Mouse (Mus musculus) gastrocnemius, postnatal 10 days (tissue): ENCODE measurements around the gene Timm29. TPM values are rescaled to one million over a fixed set of nuclear protein-coding genes. Genes with fewer than 3 reads are reported as not detected.

Experiments used
- DNase-seq: peaks from one replicate; pipeline ENCODE4 v3.0.0; 2021; ENCODE audit warnings: mixed read lengths
- long read RNA-seq, 2 experiments: library from polyadenylated mRNA; stranded (forward); transcript quantifications; one replicate each; pipeline ENCODE4 v2.0.0; 2021
- total RNA-seq, 2 experiments: library from RNA; stranded (reverse); gene quantifications; 2 replicates each; pipeline ENCODE4 v1.2.3; 2021

Gene Timm29
- total RNA-seq, result 10 to 100 TPM; 45.1 to 49.1 TPM
- long read RNA-seq, experiment 1, transcript Timm29-201 (2 exons, 3,170 nt), result major isoform, 142 of 153 reads
- long read RNA-seq, experiment 1, partial matches to known transcripts, result 11 of 153 reads
- long read RNA-seq, experiment 1, other reads (novel, unspliced or antisense), result 0 of 153 reads
- long read RNA-seq, experiment 2, transcript Timm29-201 (2 exons, 3,170 nt), result major isoform, 131 of 138 reads
- long read RNA-seq, experiment 2, partial matches to known transcripts, result 7 of 138 reads
- long read RNA-seq, experiment 2, other reads (novel, unspliced or antisense), result 0 of 138 reads

DNA sequence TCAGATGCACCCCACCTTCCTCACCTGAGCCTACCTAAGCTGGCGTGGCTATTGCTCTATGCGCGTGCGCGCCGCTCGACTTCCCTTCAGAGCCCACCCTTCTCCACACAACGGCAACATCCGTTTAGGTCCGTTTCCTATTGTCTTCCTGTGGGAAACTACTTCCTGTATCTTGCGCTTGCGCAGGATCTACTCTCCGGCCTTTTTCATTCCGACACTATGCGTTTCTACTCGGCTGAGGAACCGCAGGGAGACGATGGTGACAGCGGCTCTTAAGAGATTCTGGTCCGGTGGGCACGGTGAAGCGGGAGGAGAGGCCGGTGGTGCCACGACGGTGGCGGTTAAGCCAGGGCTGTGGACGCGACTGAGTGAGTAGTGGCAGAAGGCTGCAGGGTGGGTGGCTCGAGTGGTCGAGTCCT is at the start of gene Timm29, which contains the start of gene Yipf2:
Timm29 (plus strand) TSS at position 20 of the 419 bp plus-strand sequence.
Yipf2 (minus strand) TSS at position 126 of the 419 bp plus-strand sequence.
- peak; percentile 75 for DNase-seq

DNA sequence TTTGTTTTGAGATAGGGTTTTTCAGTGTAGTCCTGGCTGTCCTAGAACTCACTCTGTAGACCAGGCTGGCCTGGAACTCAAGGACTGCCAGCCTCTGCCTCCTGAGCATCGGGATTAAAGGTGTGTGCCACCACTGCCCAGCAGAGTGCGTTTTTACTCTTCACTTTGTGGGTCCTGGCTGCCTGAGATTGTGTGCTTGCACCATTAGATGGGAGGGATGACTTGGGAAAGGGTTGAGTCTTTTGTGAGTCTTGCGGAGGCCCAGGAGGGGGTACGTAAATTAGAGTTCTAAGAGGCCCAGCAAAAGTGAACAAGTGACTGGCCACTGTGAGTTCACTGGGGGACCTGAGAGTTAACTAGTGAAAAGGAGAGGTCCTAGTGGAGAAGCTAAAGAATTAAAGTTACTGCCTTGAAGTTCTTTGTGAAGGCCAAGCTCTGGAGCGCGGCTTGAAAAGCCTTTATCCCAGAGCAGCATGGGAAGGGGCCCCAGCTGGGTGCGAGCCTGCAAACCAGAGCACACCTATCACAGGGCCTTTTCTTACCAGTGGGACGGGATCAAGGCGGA is 47.1 kb upstream of the Timm29 start:
- no peak for DNase-seq

DNA sequence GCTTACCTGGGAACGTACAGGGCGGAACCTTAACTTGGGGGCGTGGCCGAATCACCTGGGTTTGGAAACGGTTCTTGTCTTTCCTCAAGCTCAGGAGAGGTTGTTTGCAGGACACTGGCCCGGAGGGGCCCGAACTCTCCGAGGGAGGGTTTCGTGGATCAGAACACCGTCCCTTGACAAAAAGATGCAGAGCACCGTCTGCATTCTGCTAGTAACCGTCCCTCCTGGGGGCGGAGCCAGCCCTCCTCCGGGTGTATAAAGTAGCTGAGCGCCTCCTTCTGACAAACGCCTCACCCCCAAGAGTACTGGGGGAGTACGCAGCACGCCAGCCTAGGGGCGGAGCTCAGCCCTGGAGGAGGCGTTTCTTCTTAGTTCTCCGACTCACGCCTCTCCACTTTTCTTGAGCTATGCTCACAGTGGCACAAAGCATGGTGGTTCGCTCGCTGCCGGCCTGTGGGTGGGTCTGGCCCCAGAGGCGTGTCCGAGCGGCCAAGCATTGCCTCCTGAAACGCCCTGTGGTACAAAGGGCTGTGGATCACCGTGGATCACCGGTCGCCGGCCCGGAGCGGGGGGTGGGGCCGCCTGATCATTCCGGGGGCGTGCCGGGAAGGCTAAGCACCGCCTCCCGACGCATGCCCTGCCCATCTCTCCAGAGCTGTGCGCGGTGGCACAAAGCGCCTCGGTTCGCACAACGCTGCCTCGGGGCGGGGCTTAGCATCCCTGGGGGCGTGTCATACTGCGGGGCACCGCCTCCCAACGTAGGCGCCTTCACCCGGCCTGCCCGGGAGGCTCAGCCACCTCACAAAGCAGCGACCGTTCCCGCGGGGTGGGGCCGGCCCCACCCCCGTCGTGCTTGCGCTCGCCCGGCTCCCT is 46.4 kb upstream of the Timm29 start:
- peak; percentile 99 for DNase-seq

DNA sequence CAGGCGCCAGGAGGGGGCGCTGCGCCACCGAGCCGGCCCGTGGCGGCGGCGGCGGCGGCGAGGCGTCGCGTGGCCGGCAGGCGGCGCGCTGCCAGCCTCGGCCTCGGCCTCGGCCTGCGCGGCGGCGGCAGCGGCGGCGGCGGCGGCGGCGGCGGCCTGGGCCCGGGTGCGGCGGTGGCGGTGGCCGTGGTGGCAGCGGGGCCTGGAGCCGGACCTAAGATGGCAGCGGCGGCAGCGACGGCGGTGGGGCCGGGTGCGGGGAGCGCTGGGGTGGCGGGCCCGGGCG is 45.8 kb upstream of the Timm29 start, which contains the start of gene Carm1:
Carm1 (plus strand) TSS at position 106 of the 286 bp plus-strand sequence.
- DNase-seq, result no peak

DNA sequence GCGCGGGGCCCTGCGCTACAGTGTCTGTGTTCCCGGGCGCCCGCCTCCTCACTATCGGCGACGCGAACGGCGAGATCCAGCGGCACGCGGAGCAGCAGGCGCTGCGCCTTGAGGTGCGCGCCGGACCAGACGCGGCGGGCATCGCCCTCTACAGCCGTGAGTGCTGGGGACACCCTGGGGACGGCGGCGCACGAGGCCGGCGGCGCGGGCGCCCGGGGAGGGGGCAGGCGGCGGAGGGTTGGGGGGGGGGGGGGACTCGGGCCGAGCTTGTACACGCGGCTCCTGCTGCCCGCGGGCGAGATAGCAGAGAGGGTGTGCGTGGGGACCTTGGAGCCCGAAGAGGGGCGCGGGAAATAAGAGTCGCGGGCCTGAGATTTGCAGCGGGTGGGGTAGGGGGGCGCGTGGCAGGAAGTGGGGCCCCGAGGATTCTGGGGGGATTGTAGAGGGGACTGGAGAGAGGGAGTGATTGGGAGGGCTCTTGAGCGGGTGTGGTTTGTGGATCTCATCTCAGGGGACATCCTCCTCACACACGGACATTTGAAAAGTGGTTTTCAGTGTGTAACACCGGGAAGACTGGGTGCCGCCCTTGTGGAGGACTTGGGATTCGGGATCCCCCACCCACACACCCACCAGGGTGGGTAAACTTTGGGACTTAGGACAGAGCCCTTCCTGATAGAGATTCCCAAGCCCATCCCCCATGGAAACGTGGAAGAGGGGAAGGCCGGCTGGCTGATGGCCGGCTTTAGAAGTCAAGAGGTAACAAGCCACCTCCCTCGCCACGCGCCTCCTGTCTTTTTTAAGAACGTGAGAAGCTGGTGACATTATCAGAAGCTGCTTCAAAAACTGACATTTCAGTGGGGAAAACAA is 45.2 kb upstream of the Timm29 start:
- peak; percentile 62 for DNase-seq

- no peak for DNase-seq
Observed at GRCm38 (mm10) chr9:21551049-21551448, 41.5 kb upstream of the Timm29 start.

GRCm38 (mm10) chr9:21553607-21554273 is 38.8 kb upstream of the Timm29 start:
- DNase-seq, result no peak

- DNase-seq, result no peak
Observed at GRCm38 (mm10) chr9:21555198-21555742, 37.3 kb upstream of the Timm29 start.

DNA sequence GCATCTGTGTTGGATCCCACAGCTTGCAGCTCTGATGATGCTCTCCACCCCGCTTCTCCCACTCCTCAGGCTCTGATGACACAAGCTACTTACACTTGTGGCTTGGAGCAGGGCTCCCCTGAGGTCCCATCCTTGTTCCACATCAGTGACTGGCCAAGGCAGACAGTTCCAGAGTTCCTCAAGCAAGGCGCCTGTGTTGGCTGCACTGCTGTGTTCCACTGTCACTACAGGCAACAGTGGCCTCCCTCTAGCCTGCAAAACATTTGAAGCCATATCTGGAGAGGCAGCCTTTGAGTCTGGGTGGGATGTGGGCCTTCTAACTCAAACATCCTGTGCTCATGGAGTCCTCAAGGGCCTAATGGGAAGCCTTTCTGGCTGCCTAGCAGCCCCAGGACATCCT is 35.5 kb upstream of the Timm29 start:
- DNase-seq, result no peak

DNA sequence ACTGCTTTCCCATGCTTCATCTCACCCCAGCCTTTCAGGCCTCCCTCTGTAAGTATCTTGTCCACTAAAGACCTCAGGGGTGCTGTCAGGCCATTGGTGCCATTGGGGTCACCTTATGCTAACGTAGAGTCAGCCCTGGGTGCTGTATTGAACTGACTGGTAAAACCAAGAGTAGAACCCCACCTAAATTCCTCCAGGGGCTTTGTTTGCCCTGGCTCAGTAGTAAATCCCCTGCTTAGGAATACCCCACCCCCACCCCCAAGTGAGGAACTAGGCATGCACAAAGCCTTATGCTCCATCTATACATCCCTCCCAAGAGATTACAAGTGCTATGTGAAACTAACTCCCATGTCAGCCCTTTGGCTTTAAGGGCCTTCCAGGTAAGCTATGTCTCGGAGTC is 35.0 kb upstream of the Timm29 start:
- no peak for DNase-seq

DNA sequence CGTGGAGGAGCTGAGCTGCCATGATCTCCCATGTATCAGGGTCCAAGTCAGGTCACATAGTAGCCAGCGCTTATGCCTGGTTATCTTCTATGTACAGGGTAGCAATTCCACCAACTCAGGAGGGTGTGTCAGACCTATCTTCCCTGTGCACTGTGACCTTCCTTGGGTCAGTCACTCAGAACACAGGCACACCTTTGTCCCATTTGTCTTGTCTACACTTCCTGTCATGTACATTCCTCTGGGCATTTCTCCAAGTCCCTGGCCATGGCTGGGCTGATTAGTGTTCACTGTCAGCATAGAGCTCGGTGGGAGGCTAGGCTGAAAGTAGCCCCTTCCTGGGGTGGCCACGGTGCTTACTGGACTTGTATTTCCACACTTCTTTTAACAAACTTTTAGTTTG is 34.2 kb upstream of the Timm29 start:
- DNase-seq, result no peak

DNA sequence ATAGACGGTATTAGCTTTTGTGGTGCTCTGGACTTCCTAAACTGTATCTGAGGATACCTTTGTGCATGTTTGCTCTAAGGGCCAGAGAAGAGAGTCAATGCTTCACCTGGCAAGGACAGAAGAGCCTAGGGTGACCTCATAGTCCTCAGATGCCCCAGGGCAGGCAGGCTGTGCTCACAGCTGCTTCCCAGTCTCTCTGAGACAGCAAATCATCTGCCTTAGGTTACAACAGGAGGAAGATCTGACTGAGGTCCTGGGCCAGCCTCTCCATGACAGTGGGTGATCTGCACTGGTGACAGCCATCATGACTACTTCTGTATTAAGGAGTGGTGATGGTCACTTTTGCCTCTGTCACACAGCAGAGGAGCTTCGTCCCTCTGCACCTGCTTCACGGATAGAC is 33.4 kb upstream of the Timm29 start:
- DNase-seq, result no peak

- no peak for DNase-seq
Observed at GRCm38 (mm10) chr9:21564420-21564819, 28.1 kb upstream of the Timm29 start.

DNA sequence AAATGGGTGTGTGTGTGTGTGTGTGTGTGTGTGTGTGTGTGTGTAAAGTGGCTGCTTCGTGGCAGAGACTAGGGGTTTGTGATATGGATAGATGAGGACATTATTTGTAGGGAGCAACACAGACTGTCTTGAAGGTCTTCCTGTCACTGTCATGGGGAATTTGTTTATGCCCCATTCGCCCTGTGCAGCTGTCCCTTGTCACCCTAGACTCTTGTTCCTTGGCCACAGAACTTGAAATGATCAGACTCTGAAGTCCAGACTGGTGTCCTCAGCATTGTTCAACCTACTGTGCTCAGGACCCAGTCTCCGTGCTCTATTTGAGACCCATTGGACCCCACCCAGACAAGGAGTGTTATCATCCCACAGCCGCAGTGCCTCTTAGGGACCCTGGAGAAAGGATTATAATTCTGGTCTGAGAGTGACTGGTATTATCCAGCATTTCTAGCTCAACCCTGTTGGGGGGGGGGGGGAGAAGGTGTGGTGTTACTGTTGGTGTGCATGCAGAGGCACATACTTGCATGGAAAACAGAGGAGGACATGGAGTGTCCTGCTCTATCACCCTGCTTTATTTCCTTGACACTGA is 27.4 kb upstream of the Timm29 start:
- no peak for DNase-seq

DNA sequence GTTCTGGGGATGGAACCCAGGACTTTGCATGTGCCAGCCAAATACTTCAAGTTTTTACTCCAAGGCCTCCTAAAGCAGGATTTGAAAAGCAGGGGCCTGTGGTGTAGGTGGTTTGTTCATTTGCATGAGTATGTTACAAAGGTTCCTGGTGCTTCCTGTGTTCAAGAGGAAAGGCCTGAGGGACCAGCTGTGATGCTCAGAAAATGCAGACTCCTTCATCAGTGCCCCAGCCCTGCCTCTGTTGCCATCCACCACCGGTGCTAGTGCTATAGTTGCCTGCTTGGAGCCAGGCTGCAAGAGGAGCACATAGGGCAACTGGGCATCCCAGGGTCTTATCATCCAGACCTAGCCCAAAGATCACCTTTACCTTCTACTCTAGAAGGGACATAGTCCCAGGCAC is 26.0 kb upstream of the Timm29 start:
- DNase-seq, result no peak

GRCm38 (mm10) chr9:21567051-21567450 is 25.5 kb upstream of the Timm29 start:
- no peak for DNase-seq

GRCm38 (mm10) chr9:21568657-21569255 is 23.8 kb upstream of the Timm29 start:
- no peak for DNase-seq

DNA sequence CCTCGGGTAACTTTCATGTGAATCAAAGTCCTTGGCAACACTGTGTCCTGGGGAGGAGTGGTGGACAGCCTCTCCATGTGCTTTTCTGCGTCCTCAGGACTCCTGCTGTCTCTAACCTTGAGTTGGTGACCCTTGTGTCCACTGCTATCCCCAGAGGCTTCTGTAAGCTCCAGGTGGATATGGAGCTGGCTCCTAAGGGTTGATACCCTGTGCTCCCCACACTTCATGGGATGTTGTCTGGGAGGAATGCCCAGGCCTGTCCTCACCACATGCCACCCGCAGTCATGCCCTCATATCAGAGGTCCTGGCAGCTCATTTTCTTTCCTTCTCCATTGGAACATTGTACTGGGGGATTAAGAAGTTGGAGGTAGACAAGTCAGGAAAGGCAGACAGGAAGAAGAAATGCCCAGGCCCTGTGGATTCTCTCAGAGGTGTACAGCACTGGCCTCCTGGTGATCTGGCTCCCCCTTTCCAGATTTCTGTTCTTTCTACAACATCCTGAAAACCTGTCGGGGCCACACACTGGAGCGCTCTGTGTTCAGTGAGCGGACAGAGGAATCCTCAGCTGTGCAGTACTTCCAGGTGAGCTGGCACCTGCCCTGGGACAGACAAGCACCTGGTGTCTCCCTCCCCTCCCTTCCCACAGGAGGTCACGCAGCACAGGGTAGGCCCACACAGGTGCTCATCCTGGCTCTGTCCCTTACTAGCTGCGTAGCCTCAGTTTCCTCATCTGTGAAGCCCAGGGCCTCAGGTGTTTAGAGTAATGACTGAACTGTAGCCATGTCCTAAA is 18.3 kb upstream of the Timm29 start:
- no peak for DNase-seq

DNA sequence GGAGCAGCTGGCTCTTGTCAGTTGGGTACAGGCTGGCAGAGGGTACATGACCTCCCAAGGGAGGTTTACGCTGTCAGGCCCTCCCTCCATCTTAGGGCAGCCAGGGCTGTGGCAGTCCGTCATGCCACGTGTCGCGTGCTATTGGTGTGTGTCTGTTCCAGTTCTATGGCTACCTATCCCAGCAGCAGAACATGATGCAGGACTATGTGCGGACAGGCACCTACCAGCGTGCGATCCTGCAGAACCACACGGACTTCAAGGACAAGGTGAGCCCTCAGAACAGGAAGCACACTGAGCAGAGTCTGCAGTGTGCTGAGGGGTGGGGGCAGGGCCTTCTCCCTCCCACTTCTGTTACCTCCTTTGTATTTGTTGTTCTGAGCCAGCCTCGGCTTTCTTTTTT is 17.3 kb upstream of the Timm29 start:
- no peak for DNase-seq

GRCm38 (mm10) chr9:21576286-21576685 is 16.2 kb upstream of the Timm29 start:
- no peak for DNase-seq
